Mouse (Mus musculus) lung, postnatal 10 days (tissue): ENCODE measurements at regions not wholly inside any gene's neighbourhood (a gene's known extent, or its start where the extent isn't known, plus 50 kb on each side); places are given as distances from the start of the nearest gene placed in this dataset.

Experiments
- DNase-seq: peaks from one replicate; pipeline ENCODE4 v3.0.0; 2021

GRCm38 (mm10) chr3:38577890-38578628, 93.4 kb upstream of the Ankrd50 start:
- no peak for DNase-seq

GRCm38 (mm10) chr3:38573594-38573993, 89.0 kb upstream of the Ankrd50 start:
- DNase-seq: no peak

GRCm38 (mm10) chr3:38572159-38572558, 87.5 kb upstream of the Ankrd50 start:
- no peak for DNase-seq

DNA sequence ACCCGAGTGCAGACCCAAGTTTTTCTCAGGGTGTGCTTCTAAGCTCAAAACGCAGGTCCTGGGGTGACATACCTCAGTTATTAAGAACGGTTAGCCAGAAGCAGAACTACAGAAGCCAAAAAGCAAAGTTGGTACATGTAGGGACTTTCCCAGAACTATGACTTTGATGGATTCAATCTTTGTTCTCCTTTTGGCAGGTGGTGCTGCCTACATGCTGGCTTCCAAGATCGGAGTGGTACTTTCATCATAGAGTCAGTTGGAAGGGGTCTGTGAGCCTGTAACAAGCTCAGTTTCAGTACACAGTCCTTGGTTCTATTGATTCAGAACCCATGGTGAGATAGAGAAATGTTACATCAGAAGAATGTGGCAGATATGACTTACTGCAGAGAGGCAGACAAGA, 86.6 kb upstream of the Ankrd50 start:
- DNase-seq: no peak

GRCm38 (mm10) chr3:38569001-38569400, 84.4 kb upstream of the Ankrd50 start:
- DNase-seq: no peak

DNA sequence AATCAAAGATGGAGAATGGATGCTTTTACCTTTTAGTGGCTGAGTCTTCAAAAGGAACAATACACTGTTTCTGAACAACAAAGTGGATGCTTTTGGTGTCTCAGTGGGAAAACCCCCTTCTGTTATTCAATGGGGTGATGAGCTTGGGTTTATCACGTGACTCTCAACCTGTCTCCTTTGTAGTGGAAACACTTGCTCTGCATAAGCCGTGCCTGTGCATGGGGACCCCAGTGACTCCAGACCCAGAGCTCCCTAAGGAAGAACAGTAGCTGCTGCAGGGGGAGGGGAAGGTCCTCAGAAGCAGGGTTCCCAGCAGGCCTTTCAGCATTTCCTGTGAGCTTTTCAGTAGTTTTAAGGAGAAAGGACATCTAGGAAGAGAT, 83.9 kb upstream of the Ankrd50 start:
- DNase-seq: no peak

DNA sequence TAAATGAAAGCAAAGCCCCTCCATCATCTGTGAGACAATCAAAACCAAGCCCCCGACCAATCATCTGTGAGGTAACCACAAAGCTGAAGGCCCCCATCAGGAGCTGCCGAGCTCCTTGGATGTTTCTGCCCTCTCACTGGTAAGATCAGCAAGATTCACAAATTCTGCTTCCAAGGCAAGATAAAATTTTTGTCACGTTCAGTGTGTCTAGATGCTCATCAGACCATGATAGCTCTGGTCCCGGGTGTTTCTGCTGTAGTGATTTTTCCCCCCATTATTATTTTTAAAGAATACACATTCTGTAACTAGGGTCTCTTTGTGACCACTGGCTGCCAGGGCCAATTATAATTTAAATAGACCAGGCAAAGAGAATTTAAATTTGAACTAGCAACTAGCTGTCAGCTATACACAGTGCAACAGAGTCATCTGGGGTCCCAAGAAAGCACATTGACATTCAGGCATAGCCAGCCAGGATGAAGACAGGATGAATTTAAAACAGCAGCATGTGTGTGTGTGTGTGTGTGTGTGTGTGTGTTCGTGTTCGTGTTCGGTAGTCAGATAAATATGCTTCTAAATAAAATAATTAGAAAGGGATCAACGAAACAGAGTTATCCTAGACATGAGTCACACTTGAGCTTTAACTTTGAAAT, 83.4 kb upstream of the Ankrd50 start:
- DNase-seq: no peak

DNA sequence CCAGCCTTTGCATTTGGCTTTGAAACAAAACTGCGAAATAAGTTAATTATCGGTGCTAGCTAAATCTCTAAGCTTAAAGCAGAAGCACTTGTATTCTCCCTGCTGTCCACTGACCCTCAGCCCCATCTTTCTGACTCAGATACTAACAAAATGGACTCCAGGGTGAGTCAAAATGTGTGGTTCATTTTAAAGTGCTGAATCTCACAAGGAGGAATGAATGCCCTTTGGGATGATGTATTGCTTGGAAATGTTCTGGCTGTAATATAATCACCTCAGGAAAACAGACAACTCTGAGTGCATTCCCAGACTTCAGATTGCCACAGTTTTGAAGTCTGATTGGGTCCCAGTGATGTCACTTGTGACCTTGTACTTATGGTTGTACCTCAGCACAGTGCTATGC, 81.9 kb upstream of the Ankrd50 start:
- no peak for DNase-seq

GRCm38 (mm10) chr3:38564844-38565243, 80.2 kb upstream of the Ankrd50 start:
- no peak for DNase-seq

DNA sequence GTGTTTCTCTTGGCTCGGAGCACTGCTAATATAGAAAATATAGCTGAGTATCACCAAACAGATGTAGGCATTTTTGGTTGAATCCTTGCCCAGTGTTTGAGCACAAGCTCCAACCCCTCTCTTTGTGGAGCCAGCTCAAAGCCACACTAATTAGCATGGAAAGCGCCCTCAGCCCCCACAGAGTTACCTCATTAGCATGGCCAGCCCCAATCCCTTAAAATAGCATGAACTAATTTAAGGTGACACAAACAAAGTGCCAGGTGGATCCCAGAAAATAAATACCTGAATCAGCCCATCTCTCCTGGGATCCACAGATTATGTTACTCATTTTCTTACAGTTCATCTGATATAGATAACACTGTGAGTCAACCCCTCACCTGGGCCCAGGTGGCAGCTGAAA, 79.7 kb upstream of the Ankrd50 start:
- no peak for DNase-seq

DNA sequence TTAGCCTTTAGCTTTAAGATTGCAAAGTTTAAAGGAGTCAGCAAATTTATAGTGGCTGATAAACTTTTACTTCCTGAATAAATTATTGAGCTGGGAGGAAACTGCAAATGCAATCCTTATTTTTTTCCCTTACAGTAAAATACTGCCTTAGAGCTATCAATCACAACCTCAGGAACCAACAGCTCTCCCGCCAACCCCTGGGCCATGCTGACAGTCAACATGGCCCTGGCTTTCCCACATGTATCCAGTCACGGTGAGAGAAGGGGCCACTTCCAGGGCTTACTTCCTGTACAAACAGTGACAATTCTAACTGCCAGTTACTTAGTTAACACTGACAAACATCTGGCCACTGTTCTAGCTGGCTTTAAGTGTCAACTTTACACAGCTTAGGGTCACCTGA, 76.5 kb upstream of the Ankrd50 start:
- DNase-seq: no peak

DNA sequence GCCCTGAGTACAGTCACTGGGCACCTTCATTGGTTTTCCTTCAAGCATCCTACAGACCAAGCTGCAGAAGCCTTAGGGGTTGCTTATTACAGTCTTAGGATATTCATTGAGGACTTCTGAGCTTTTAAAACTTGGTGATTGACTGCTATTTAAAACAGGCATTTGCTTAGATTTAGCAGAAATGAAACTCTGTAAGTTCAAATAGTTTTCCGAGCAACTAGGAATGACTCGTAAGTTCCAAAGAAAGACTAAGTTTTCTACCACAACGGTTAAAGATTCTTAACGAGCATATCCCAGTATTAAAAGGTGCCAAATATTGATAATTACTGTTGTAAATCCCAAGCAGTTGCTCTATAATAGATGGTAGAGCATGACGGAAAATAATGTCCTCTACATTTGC, 71.3 kb upstream of the Ankrd50 start:
- DNase-seq: no peak

DNA sequence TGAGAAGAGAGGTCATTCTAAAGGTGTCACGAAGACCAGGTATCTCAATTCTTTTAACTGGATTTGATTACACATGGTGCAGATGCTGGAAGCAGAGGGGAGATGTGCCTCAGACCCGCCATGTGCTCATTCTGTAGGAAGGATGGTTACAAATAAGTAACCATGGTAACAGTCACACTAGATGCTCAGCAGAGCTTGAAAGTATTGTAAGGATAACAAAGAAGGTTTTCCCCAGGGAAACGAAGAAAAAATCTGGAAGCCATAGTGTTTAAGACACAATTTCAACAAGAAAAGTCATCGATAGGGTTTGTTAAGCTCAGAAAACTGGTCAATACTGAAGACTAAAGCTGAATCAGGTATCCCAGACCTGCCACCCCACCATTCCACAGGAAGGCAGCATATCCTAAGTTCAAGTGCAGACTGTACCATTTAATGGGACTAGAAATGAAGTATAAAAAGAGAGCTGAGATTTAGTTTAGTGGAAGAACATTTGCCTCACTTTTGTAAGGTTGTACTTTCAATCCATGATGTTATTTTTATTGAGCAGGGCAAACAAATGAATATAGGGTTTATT, 68.9 kb upstream of the Ankrd50 start:
- no peak for DNase-seq

GRCm38 (mm10) chr3:38547032-38547431, 62.4 kb upstream of the Ankrd50 start:
- DNase-seq: no peak

GRCm38 (mm10) chr3:38545501-38545896, 60.9 kb upstream of the Ankrd50 start:
- DNase-seq: no peak

- no peak for DNase-seq
Measured at GRCm38 (mm10) chr3:38544718-38545500, 60.3 kb upstream of the Ankrd50 start.

GRCm38 (mm10) chr3:38543816-38544215, 59.2 kb upstream of the Ankrd50 start:
- no peak for DNase-seq

DNA sequence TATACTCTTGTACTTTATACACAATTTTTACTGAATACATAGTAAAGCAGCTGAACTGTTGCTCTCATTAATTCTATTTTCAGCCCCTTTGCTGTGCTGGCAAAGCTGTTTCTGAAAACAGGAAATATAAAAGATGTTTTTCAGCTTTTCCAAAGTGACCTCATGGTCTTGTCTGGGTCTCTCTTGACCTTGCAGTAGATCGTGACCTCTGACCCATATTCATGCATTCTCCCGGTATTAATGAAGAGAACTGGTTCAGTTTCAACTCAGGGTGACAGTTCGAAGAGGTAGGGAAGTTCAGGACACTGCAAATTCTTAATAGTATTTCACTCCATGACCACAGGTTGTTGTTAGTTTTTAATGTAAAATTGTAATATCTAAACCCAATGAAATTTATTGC, 56.7 kb upstream of the Ankrd50 start:
- DNase-seq: no peak

GRCm38 (mm10) chr3:38538309-38538708, 53.7 kb upstream of the Ankrd50 start:
- no peak for DNase-seq

- no peak for DNase-seq
Measured at GRCm38 (mm10) chr3:38537770-38538169, 53.1 kb upstream of the Ankrd50 start.
